Comparison of ENCODE assay signal across 11 mouse cellular contexts in the genomic region with DNA sequence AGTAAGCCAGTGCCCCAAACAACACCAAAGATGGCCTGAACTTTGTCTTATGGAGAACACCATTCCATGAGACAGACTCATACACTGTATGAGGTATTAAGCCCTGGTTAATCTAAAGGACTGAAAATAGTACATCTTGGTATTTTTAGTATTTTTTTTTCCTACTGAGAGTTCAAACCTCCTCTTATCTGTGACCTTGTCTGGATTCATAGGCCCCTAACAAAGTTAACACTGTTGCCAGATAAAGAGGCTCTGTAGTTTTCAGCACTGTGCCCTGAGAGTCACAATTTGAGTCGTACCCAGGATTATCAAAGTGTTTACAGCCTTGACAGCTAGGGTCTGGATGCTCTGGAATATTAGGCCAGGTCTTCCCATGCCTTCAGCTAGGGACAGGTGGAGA.
"Had no signal": no experiment of that assay in that cellular context is flagged by ENCODE, and none has a peak within 500 bp of the region (broad histone marks: within the 10 kb centered on the region; RNA-seq: fewer than 3 reads in every experiment).

No protein-coding gene starts in this region.

- H3K9me3 ChIP-seq: limb, embryonic 13.5 days; midbrain, embryonic 13.5 days had no signal

- H3K4me2 ChIP-seq: limb, embryonic 13.5 days; midbrain, embryonic 13.5 days had no signal

- H3K9ac ChIP-seq: limb, embryonic 13.5 days; liver, embryonic 14.5 days; midbrain, embryonic 13.5 days had no signal

- H3K27me3 ChIP-seq: limb, embryonic 13.5 days; midbrain, embryonic 13.5 days had no signal

- DNase-seq: kidney, postnatal 36 days; left cerebral cortex, postnatal 4 days; lung, adult 18-20 months; lung, postnatal 36 days; right cerebral cortex, adult 18-20 months; right cerebral cortex, postnatal 25 days; thymus, postnatal 36 days had no signal

- ATAC-seq: midbrain, embryonic 13.5 days had no signal

- H3K36me3 ChIP-seq: limb, embryonic 13.5 days; midbrain, embryonic 13.5 days had no signal

- H3K4me3 ChIP-seq: limb, embryonic 13.5 days; midbrain, embryonic 13.5 days had no signal

- H3K27ac ChIP-seq: kidney, postnatal 0 days; limb, embryonic 13.5 days; liver, embryonic 14.5 days; midbrain, embryonic 13.5 days had no signal
